8 mouse cellular contexts compared by ENCODE assay signal in the genomic region with DNA sequence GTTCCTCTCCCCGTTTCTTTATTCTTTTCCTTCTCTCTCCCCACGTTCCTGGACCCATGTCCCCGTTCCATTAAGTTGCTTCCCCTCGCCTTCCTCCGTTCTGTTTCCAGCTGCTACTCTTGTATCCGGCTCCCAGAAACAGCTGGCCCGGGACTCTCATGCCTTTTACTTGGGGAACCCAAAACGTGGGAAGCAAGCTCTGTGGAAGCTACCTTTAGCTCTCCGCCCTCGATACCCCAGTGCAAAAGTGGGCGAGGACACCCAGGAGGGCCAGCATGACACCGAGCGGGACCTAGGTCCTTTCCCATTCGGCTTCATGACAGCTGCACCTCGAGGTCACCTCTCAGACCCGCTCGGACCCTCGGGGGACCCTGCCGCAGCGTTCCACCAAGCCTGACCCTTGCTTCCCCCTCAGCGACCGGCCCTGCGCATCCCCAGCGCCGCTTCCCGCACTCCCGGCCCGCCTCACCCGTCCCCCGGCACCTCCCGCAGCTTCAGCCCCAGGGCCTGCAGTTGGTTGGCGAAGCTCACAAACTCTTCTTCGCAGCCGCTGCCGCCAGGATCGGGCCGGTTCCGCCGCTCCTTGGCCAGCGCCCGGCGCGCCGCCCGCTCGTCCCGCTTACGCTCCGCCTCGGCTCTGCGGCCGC. TPM values are rescaled to one million over a fixed set of nuclear protein-coding genes. Genes with fewer than 3 reads are reported as not detected.
DNase-seq lines count a peak whose midpoint lies in the region; ATAC-seq lines count a peak whose summit lies in the region.

No protein-coding gene starts in this region.

- no peak for ATAC-seq in heart, embryonic 13.5 days (ENCODE audit: extremely low read depth, insufficient number of reproducible peaks, low FRiP score, low TSS enrichment)
- ATAC-seq in limb, embryonic 13.5 days (ENCODE audit: low FRiP score, low read depth), result peak; percentile 25; the same call in 1 of the 2 replicates
- no peak; the same call in none of the 2 replicates for ATAC-seq in midbrain, embryonic 14.5 days (ENCODE audit: low FRiP score, low TSS enrichment)

- peaks cover 3% of the 10 kb centered on the region; the same call in 1 of the 2 replicates for H3K4me1 ChIP-seq in brown adipose tissue, adult 24 weeks (ENCODE audit: control insufficient read depth, insufficient read depth, insufficient read length, low read length)
- peaks cover 12% of the 10 kb centered on the region for H3K4me1 ChIP-seq in heart, embryonic 13.5 days
- H3K4me1 ChIP-seq in limb, embryonic 13.5 days, result peaks cover 12% of the 10 kb centered on the region
- H3K4me1 ChIP-seq in midbrain, embryonic 14.5 days (ENCODE audit: control insufficient read depth, insufficient read depth, low read length), result peaks cover 16% of the 10 kb centered on the region

- 0 out of 2 replicates have a peak, but pooled peaks cover 2% of the 10 kb centered on the region for H3K27me3 ChIP-seq in heart, embryonic 13.5 days (replicated peaks)
- H3K27me3 ChIP-seq in limb, embryonic 13.5 days, result no peaks in the 10 kb centered on the region
- no peaks in the 10 kb centered on the region for H3K27me3 ChIP-seq in midbrain, embryonic 14.5 days (ENCODE audit: control insufficient read depth, insufficient read depth, low read length)

- no peak overlapping the region for H3K27ac ChIP-seq in brown adipose tissue, adult 24 weeks (replicated peaks; ENCODE audit: low read depth, low read length)
- peak overlapping the region; percentile 60 for H3K27ac ChIP-seq in heart, embryonic 13.5 days (replicated peaks)
- no peak overlapping the region for H3K27ac ChIP-seq in limb, embryonic 13.5 days
- H3K27ac ChIP-seq in midbrain, embryonic 14.5 days (replicated peaks; ENCODE audit: low read depth, low read length), result peak overlapping the region; percentile 67

- WGBS in heart, embryonic 13.5 days, result under 1% methylated on average over 52 of the region's 52 CpGs
- WGBS in limb, embryonic 13.5 days, result under 1% methylated on average over 52 of the region's 52 CpGs
- WGBS in midbrain, embryonic 14.5 days, result under 1% methylated on average over 52 of the region's 52 CpGs

- peak overlapping the region; percentile 93 for H3K9ac ChIP-seq in heart, embryonic 13.5 days
- H3K9ac ChIP-seq in limb, embryonic 13.5 days, result peak overlapping the region; percentile 90
- peak overlapping the region; percentile 82 for H3K9ac ChIP-seq in midbrain, embryonic 14.5 days (replicated peaks; ENCODE audit: low read length)

- H3K4me3 ChIP-seq in brown adipose tissue, adult 24 weeks (ENCODE audit: insufficient read depth, low read depth, low read length), result peak overlapping the region; percentile 70
- H3K4me3 ChIP-seq in heart, embryonic 13.5 days, result peak overlapping the region; percentile 94
- H3K4me3 ChIP-seq in limb, embryonic 13.5 days, result peak overlapping the region; percentile 84
- peak overlapping the region; percentile 94 for H3K4me3 ChIP-seq in midbrain, embryonic 14.5 days (replicated peaks; ENCODE audit: low read depth, low read length)

- no peaks in the 10 kb centered on the region for H3K9me3 ChIP-seq in heart, embryonic 13.5 days
- H3K9me3 ChIP-seq in limb, embryonic 13.5 days, result no peaks in the 10 kb centered on the region
- no peaks in the 10 kb centered on the region for H3K9me3 ChIP-seq in midbrain, embryonic 14.5 days (ENCODE audit: control insufficient read depth, low read length)

- H3K36me3 ChIP-seq in heart, embryonic 13.5 days, result peaks cover 9% of the 10 kb centered on the region; the same call in 1 of the 2 replicates
- peaks cover 7% of the 10 kb centered on the region for H3K36me3 ChIP-seq in limb, embryonic 13.5 days
- H3K36me3 ChIP-seq in midbrain, embryonic 14.5 days (ENCODE audit: control insufficient read depth, insufficient read depth, low read length), result peaks cover 10% of the 10 kb centered on the region; the same call in 1 of the 2 replicates

- H3K4me2 ChIP-seq in heart, embryonic 13.5 days, result peak overlapping the region; percentile 99
- peak overlapping the region; percentile 94 for H3K4me2 ChIP-seq in limb, embryonic 13.5 days (replicated peaks)
- peak overlapping the region; percentile 97 for H3K4me2 ChIP-seq in midbrain, embryonic 14.5 days (ENCODE audit: low read length)

- peak; percentile 33 for DNase-seq in right cerebral cortex, postnatal 14 days
- DNase-seq in right cerebral cortex, postnatal 36 days (ENCODE audit: low spot score in 2 of 2), result no peak
- no peak for DNase-seq in midbrain, embryonic 14.5 days
- DNase-seq in ovary, postnatal 10 days (ENCODE audit: low spot score), result no peak
- no peak for DNase-seq in layer of hippocampus, adult 18-20 months (ENCODE audit: low spot score in 2 of 2)

RNA-seq across cellular contexts. Expression of a gene that starts 0.5 kb away (rescaled TPM):
- polyA plus RNA-seq in brown adipose tissue, adult 24 weeks (2012; ENCODE audit: insufficient read depth, insufficient read length, missing spikeins), result 4.5 and 5.2 TPM in 2 replicates
- polyA plus RNA-seq in heart, embryonic 13.5 days (2015; fragmentation: Nextera tagmentation; extraction: Ambion mirVana), result 2.7 and 3.8 TPM in 2 replicates
- polyA plus RNA-seq in limb, embryonic 13.5 days (2015; fragmentation: Nextera tagmentation; extraction: Ambion mirVana), result 2.9 and 3.1 TPM in 2 replicates
- polyA plus RNA-seq in midbrain, embryonic 14.5 days (2014; fragmentation: Nextera tagmentation; extraction: Ambion mirVana), result 1.7 and 2.8 TPM in 2 replicates
- 10 to 100 TPM; 10.9 to 13.1 TPM for total RNA-seq in layer of hippocampus, adult 18-20 months (2021)

RNA-seq across cellular contexts. Expression of a gene that starts 35.5 kb away (rescaled TPM):
- polyA plus RNA-seq in brown adipose tissue, adult 24 weeks (2012; ENCODE audit: insufficient read depth, insufficient read length, missing spikeins), result 4.0 TPM in 1 of 2 replicates, not detected in the other
- polyA plus RNA-seq in heart, embryonic 13.5 days (2015; fragmentation: Nextera tagmentation; extraction: Ambion mirVana), result 0.25 TPM in 1 of 2 replicates, not detected in the other
- polyA plus RNA-seq in limb, embryonic 13.5 days (2015; fragmentation: Nextera tagmentation; extraction: Ambion mirVana), result not detected in 2 replicates
- polyA plus RNA-seq in midbrain, embryonic 14.5 days (2014; fragmentation: Nextera tagmentation; extraction: Ambion mirVana), result not detected in 2 replicates
- total RNA-seq in layer of hippocampus, adult 18-20 months (2021), result not detected

RNA-seq across cellular contexts. Expression of a gene that starts 39.5 kb away (rescaled TPM):
- polyA plus RNA-seq in brown adipose tissue, adult 24 weeks (2012; ENCODE audit: insufficient read depth, insufficient read length, missing spikeins), result not detected in 2 replicates
- polyA plus RNA-seq in heart, embryonic 13.5 days (2015; fragmentation: Nextera tagmentation; extraction: Ambion mirVana), result not detected in 2 replicates
- polyA plus RNA-seq in limb, embryonic 13.5 days (2015; fragmentation: Nextera tagmentation; extraction: Ambion mirVana), result not detected in 2 replicates
- not detected in 2 replicates for polyA plus RNA-seq in midbrain, embryonic 14.5 days (2014; fragmentation: Nextera tagmentation; extraction: Ambion mirVana)
- not detected for total RNA-seq in layer of hippocampus, adult 18-20 months (2021)

RNA-seq across cellular contexts. Expression of a gene that starts 50.0 kb away (rescaled TPM):
- polyA plus RNA-seq in brown adipose tissue, adult 24 weeks (2012; ENCODE audit: insufficient read depth, insufficient read length, missing spikeins), result 1.5 TPM in 1 of 2 replicates, not detected in the other
- 2.1 and 3.1 TPM in 2 replicates for polyA plus RNA-seq in heart, embryonic 13.5 days (2015; fragmentation: Nextera tagmentation; extraction: Ambion mirVana)
- polyA plus RNA-seq in limb, embryonic 13.5 days (2015; fragmentation: Nextera tagmentation; extraction: Ambion mirVana), result 0.14 and 0.24 TPM in 2 replicates
- 0.23 and 0.87 TPM in 2 replicates for polyA plus RNA-seq in midbrain, embryonic 14.5 days (2014; fragmentation: Nextera tagmentation; extraction: Ambion mirVana)
- 1 to 10 TPM; 1.3 to 2.3 TPM for total RNA-seq in layer of hippocampus, adult 18-20 months (2021)

RNA-seq across cellular contexts. Expression of a gene that starts 53.6 kb away (rescaled TPM):
- polyA plus RNA-seq in brown adipose tissue, adult 24 weeks (2012; ENCODE audit: insufficient read depth, insufficient read length, missing spikeins), result not detected in 2 replicates
- polyA plus RNA-seq in heart, embryonic 13.5 days (2015; fragmentation: Nextera tagmentation; extraction: Ambion mirVana), result not detected in 2 replicates
- 0.27 and 0.45 TPM in 2 replicates for polyA plus RNA-seq in limb, embryonic 13.5 days (2015; fragmentation: Nextera tagmentation; extraction: Ambion mirVana)
- not detected in 2 replicates for polyA plus RNA-seq in midbrain, embryonic 14.5 days (2014; fragmentation: Nextera tagmentation; extraction: Ambion mirVana)
- total RNA-seq in layer of hippocampus, adult 18-20 months (2021), result not detected

Comparison
In these comparisons a context has a peak if more than half of its experiments do, and no peak if none do; other contexts are left out.
1. H3K27ac ChIP-seq: peak in heart, embryonic 13.5 days (single experiment) and midbrain, embryonic 14.5 days (single experiment); none in brown adipose tissue, adult 24 weeks (single experiment) and limb, embryonic 13.5 days (single experiment).
2. Peak in every context shown above with its lines, with median percentiles within 50 percentile points of each other: H3K4me3 ChIP-seq, H3K4me2 ChIP-seq and H3K9ac ChIP-seq.